Mouse (Mus musculus) kidney, adult 9 months (tissue): ENCODE results near the gene Coro2a.

Experiments
- DNase-seq: peaks from one replicate; pipeline ENCODE4 v3.0.0; 2022

Gene Coro2a

DNA sequence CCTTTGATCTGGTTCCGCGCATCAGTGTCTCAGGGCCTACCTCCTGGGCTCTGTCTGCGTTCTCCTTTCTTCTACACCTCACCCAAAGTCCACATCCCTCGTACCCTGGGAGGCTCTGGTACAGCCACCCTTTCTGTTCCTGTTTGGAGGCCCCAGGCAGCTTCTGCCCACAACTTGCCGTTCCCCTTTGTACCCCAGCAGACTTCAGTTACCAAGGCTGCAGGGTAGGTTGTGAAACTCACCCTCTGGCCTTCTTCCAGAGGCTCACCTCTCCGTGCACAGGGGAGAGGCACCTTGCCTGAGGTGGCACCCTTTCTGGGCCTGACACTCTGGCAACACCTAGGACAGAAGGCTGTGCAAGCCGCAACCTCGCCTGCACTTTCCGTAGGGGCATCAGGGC lies 46.2 kb downstream of the Coro2a start:
- no peak for DNase-seq

DNA sequence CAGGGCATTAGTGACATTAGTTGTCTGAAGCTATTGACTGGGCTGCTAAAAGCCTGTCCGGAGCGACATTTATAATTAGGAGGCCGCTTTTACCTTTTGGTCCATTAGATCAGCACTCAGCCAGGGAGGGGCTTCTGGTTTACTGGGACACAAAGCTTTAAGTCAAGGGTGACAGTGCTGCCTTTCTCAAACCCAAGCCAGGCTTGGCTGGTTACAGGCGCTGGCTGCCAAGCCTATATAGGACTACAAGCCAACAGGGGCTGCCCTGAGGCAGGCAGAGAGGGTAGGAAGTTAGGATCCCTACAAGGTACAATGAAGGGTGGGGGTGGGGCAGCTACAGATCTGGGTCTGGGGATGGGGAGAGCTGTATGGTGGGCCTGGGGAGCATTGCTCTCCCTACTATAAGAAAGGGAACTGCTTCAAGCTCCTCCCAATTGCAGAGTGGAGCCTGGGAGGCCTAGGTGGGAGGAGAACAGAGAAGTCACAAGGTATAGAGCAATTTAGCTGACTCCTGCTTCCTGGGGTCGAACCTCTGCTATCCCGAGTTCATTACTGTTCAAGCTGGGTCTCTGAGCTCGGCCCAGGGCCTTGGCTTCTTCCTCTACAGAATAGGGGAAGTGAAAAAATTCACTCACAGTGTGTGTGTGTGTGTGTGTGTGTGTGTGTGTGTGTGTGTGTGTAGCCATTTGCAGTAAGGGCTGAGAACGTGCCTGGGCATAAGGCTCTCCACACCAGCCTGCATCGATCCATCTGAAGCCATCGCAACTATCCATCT lies 47.5 kb downstream of the Coro2a start:
- DNase-seq = no peak

DNA sequence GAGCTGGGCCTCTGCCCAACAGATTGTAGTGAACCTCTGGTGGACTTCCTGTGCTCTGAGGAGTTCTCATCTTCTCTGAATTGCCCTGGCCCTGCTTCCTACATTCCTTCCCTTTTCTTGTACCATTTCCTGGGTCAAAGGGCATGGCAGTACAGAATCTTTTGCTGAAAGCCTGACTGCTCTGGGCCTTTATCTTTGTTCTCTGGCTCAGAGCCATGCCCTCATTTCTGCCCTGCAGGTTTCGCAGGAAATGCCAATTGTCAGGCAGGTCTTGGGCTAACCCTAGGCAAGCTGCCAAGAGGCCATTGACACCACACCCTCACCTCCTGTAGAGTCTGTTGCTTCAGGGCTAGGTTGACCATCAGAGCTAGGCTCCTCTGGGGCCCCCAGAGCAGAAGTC lies 48.1 kb downstream of the Coro2a start:
- DNase-seq = peak; percentile 73

DNA sequence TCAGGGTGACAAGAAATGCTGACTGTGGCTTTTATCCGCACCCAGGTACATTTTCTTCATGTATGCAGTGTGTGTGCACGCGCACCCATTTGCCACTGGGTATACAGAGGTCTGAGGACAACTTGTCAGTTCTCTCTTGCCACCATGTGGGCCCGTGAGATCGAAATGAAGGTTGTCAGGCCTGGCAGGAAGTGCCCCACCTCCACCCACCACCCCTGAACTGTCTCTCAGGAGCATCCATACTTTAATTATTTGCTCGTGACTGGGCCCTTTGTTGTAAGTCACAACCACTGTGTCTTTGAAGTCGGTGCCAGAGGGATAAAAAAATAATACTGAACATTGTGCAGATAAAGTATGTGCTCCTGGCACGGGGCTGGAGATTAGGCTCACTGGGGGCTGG lies 51.6 kb downstream of the Coro2a start:
- DNase-seq = no peak

DNA sequence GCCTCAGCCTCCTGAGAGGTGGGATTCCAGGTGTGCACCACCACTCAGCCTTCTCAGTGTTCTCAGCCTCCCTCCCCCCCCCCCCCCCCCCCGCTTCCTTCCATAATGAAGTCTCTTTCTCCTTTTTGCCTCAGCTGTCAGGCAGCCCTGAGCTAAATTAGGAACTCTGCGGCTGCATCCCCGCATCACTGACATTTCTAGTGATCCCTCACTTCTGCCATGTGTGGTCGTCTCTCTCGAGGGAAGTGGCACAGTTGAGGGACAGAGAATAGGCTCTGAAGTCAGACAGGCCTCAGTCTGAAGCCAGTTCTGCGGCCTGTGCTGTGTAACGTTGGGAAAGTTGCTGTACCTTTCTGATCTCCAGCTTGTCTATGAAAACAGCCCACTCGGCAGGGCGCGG lies 52.0 kb downstream of the Coro2a start:
- DNase-seq = no peak

DNA sequence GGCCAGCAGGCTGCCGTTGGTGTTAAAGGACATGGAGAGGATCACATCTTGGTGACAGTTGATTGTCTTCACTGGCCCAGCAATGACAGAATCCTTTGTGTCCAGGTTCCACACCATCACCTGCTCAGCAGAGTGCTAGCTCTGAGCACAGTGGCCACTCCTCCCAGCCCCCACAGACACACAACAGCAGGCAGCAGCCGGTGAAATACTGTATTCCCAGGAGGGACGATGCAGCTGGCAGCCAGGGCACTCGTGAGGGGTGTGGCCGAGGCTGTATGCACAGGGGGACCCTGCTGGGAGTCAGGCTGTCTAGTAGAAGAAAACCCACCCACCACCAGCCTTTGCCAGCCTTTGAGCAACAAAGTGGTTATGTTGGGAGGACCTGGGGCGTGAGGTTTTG lies 55.3 kb downstream of the Coro2a start:
- DNase-seq = no peak

DNA sequence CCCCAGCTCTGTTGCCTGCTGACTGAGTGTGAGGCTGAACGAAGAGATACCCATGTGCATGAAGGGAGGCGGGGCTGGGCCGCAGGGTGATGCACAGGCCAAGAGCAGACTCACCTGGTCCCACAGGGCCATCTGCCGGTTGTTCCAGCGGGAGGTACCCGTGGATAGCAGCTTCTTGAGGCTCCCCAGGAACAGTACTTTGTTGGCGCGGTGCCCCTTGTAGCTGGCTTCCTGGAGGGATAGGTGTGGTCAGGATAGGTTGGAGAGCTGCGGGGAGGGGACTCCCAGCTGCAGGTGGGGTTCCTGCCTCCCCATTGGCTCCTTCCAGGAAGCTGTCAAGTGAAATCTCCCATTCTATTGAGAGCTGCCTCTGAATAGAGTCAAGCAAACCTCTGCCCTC lies 56.5 kb downstream of the Coro2a start:
- DNase-seq = peak; percentile 28

DNA sequence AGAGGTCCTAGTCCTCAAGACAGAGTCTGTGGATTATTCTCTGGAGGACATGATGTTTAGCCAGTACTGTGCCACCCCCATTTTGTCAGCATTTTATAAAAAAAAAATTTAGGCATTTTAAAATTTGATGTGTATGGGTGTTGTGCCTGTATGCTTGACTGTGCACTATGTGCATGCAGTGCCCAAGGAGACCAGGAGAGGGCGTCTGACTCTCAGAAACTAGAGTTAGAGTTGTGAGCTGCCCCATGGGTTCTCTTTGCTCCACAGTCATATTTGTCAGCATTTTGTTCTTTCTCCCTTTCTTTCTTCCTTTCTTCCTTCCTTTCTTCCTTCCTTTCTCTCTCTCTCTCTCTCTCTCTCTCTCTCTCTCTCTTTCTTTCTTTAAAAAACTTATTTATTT lies 57.7 kb downstream of the Coro2a start:
- DNase-seq = peak; percentile 22

DNA sequence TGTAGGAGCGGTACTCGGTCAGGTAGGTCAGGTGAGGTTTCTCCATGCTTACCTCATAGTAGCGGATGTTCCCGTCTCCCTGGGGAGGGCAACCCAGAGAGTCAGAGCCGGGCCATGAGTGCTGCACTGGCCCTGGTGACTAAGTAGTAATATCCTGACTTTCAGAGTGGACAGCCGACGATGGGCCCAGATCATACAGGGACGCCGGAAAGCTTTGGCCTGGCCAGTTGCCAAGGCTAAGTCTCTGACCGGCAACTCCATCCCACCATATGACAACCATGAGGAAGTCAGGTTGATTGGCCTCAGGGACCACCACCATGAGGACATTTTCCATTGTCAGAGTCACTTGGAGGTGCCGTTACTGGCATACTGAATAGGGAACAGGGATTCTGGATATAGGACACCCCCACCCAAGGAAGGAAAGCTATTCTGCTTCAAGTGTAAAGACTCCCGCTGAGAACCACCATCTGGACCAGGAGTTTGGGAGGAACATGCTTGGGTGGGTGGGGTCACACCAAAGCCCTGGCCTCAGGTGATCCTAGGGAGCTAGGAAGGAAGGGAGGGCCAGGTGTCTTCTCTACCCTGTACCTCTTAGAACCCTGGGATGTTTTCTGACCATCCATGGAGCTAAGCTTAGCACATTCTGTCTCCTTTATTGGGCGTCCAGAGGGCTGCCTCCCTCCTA lies 58.5 kb downstream of the Coro2a start:
- DNase-seq = no peak

DNA sequence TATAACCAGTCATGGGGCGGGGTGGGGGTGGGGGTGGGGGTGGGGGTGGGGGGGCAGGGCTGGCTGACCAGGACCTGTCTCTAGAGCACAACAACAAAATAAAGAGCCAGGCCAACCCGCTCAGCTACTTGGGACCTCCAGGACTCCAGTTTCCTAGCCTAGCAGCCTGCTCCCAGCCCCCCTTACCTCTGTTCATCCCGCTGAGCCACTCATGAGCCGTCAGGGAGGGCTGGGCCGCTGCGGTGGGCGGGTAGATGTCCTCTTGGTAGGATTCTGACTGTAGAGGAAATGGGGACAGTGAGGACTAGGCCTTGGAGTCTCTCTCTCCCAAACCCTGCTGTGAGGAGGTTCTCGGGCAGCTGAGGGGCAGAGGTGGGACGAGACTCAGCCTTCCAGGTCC lies 60.3 kb downstream of the Coro2a start:
- no peak for DNase-seq

DNA sequence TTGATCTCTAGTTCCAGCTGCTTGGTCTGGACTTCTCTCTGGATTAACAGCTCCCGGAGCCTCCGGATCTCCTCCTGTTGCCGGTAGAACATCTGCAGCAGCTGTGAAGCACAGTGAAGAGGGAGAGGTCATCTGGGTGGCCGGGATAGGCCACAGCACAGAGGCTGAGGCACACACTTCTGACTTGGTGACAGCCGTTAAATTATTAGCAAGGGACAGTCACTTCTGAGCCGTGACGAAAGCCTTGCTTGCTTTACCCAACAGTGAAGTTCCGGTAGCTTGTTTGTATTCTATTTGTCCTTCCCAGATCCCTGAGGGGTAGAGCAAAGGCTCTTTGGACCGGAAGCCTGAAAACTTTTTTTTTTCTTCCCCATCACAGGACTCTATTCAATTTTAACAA lies 62.8 kb downstream of the Coro2a start:
- no peak for DNase-seq

DNA sequence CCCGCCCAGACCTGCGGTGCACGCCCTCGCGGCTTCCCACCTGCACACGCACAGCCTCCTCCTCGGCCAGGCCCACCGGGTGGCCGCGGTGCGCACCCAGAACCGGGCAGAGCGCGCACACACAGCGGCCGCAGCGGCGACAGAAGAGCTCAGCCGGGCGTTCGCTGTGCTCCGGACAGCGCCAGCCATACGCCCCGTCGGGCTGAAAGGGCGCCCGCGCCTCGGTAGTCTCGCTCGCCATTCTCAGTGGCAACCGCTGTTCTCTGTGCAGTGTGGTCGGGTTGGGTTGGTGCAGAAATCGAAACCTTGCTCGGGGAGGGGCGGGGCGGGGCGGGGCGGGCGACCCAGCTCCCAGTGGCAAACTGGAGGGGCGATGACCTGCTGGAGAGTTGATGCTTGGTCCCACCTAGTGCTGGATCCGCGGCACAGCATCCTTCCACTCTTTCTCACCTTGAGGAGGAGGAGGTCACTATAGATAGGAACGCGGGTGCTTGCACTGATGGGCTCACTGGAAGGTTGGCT lies 66.1 kb downstream of the Coro2a start, which contains the start of gene Trim14:
Gene Trim14 (minus strand): TSS at position 302 of the 522 bp plus-strand sequence.
- peak; percentile 41 for DNase-seq

DNA sequence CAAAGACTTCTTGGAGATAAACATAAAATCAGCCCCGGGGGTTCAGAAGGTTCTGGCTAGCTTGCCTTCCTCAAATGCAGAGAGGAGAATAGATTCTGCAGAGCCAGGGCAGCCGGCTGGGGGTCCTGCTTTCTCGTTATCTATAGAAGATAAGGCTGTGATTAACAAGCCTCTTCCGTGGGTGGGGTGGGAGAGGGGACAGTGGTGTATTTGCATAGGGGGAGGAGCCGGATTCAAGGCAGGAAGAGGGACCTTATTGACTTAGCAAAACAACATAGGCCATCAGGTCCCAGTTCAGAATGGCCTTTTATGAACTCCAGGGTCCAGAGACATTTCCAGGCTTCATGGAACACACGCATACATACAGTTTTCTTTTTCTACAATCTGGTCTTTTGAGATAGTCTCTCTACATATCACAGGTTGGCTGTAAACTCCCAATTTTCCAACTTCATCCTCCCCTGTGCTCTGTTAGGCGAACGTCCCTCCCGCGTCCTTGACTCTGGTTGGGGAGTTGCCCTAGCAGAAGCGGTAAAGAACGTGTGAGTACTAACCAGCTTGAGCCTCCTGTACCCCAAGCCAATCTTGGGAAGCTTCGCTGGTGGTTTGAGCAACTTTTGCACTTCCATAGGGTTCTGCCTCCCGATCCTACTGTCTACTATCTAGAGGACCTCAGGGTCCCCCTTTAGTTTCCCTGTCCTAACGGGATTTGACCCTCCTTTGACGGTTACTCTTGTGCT lies 66.7 kb downstream of the Coro2a start:
- DNase-seq = no peak

DNA sequence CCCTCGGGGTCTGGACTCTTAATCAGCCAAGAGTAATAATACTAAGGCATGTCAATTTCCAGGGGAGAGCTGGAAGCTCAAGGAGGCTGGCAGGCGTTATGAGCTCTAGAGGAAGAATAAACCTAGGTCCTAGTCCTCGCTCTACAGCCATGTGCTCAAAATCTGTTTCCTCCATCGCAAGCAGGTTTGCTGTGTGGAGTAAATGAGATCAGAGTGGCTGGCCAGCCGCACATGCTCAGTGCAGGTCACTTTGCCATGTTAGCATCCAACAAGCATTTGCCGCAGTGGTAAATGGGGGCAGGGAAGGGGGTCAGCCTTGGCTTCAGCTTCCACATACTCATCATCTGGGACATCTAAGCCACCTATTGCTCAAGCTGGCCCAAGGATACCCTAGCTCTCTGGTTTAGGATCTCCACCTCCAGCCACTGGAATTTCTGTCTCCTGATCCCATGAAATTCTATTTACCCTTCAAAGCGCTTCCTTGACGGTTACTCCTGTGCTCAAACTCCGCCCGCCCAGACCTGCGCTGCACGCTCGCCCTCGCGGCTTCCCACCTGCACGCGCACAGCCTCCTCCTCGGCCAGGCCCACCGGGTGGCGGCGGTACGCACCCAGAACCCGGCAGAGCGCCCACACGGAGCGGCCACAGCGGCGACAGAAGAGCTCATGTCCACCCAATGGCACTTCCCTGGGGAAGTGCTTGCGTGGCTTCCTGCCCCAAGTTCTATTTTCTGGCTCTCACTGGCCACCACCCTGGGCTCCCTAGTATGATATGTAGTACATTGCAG lies 67.9 kb downstream of the Coro2a start:
- no peak for DNase-seq

DNA sequence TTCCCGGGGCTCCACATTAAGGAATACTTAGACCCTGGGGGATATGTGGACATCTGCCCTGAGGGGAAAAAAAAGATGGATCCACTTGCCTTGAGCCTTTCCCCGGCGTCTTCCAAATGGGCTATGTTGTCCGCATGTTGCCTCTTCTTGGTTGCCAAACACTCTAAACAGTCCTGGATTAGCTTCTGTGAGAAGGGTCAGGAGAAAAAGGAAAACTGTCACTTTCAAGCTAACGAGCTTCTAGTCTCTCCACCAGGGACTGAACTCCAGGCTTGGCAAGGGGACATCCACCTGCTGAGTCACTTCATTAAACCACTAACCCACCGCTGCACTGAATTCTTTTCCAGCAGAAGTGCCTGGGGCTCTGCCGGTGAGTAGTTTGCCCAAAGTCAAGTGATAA lies 69.1 kb downstream of the Coro2a start:
- DNase-seq = no peak

DNA sequence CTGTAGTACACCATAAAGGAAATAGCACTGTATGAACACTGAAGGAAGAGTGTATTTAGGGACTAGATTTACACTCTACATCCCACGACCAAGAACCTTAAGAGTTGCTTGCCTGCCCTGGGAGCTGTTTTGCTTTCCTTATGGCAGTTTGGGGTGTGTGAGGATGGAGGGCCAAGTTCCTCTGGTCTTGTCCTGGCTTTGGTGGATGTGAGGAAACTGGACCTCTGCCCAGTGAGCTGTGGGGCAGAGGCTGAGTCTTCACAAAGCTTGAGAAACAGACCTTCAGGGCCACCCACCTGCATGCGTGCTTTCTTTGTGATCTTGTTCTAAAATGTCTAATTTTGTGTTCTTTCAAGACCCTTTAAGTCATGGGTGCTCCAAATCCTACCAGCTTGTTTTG lies 69.5 kb downstream of the Coro2a start:
- no peak for DNase-seq

DNA sequence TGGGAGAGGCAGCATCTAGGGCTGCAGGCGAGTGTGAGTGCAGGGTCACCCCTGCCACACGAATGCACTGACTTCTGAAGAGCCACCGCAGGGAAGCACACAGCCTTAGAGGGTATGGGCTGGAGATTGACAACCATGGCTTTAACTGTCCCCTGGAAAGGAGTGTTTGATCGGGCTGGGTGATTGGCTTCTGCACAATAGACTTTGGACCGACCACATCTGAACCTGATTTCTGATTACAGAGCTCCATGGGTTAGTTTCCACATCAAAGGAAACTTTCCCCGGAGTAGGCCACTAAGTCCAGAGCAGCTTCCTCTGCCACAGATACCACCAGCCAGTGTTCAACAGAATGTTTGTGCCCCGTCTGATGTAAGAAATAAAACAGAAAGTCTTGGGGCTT lies 72.3 kb downstream of the Coro2a start:
- DNase-seq = no peak

DNA sequence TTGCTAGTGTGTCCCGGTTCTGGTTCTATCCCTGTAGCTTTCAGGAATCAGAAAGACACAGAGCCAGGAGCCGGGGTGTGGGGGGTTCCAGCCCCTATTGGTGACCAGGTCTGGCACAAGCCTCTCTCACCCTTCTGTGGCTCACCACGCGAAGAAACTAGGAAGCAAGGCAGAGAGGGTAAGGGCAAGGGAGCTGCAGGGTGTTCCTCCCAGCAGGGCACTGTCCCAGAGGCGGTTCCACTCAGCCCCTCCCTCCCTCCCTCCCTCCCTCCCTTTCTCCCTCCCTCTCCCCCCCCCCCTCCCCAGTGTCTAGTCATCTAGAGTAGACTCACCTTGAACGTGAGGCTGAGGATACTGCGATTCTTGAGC lies 74.5 kb downstream of the Coro2a start:
- peak; percentile 27 for DNase-seq

DNA sequence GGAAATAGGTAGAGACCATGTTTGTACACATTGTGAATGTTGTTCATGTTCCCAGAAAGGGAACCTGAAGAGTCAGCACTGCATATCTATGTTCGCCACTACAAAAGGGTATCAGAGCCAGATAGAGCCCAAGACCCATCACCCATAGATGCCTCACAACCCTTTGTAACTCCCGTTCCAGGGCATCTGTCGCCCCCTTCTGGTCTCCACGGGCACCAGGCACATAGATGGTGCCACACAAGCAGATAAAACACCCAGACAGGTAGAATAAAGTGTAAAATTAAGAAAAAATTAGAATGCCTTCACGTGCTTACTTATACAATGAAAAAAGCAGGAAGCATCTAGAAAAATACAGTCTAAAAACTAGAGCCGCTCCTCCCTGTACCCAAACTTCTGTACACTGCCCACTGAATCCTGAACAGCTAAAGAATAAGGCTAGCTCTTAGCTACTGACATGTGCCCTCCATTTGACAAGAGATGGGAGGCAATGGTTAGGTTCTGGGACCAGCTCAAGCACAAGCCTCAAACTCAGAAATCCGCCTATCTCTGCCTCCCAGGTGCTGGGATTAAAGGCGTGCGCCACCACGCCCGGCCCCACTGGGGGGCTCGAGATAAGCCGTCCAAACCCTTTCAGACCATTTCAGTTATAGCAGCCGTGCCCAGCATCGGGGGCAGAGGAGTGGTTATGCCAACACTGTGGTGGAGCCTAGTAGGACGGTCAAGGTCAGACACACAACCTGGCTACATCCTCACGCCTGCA lies 75.0 kb downstream of the Coro2a start:
- DNase-seq = peak; percentile 25

DNA sequence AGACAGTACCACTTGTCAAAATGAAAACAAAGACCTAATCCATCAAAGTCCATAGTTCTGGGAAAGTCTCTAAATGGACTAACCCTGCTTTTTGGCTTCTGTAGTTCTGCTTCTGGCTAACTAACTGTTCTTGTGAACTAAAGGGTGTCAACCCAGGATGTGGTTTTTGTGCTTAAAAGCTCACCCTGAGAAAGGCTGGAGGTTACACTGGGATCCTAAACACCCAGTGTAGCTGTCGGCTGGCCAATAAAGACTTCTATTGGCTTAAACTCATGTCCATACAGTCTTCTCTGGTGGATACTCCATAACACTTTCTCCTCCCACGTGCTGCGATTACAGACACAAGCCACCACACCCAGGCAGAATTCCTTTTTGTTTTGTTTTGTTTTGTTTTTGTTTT lies 75.8 kb downstream of the Coro2a start:
- no peak for DNase-seq

DNA sequence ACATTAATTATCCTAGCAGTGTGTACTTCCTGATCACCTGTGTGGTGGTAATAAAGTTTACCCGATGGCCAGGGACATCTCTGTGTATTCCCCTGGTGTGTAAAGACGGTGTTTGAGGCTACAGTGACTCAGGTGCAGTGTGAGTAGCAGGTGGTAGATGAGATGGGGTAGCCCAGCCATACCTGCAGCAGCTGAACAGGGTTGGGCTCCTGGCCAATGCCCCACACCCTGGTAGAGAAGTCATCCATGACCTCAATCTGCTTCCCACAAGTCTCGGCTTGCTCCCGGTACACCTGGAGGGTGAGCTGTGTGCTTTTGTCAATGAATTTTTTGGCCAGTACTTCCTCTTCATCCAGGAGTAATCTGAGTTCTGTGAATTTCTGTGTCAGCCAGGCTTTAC lies 78.7 kb downstream of the Coro2a start:
- DNase-seq = no peak

DNA sequence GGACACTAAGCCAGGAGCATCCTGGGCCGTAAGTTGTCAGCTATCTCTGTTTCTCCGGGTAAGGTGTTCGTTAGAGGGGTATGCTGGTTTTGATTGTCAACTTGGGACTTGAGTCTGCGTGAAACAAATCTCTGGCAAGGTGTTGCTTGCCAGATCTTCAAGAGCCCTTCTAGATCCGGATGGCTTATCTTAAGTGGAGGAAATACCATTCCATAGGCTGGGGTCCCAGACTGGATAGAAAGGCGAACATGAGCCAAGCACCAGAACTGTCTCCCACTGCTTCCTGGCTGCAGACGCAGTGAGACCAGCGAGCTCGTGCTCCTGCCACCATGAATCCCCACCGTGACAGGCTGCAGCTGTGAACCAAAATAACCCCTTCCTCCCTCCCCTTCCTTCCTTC lies 80.5 kb downstream of the Coro2a start:
- no peak for DNase-seq
